Mouse (Mus musculus) liver, embryonic 18 days (tissue): ENCODE results near the gene Gm4791. TPM values are rescaled to one million over a fixed set of nuclear protein-coding genes. Genes with fewer than 3 reads are reported as not detected.

Source experiments
- polyA plus RNA-seq: library from polyadenylated mRNA; depleted of rRNA; stranded (reverse); fragments of >200 nt; gene quantifications from 2 replicates; pipeline ENCODE4 v1.2.3, GENCODE M21; 2012; rRNA removed

Gene Gm4791
- polyA plus RNA-seq, result not detected in 2 replicates

DNA sequence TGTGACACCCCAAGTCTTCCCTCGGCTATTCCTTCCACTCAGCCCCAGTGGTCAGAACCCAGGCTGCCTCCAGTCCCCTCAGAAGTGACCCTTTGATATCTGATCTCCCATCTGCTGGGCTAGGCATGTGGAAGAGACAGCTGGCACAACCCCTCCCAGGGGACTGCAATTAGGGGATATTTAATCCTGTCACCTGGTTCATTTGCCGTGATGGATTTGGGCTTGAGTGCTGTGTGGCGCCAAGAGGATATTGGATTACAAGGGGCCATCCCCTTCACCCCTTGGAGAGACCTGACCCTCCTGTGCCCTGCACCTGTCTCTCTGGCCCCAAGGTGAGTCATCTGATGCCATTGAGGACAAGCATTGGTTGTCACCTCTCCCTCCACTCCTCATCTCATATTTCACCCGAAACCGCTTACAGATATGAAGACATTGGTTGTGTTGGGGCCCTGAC lies at the start of gene Gm4791:
Gene Gm4791 (plus strand): TSS at position 404 of the 454 bp plus-strand sequence.

